Mouse (Mus musculus) stomach, postnatal 0 days (tissue): ENCODE results near the gene Msi2. TPM values are rescaled to one million over a fixed set of nuclear protein-coding genes. Genes with fewer than 3 reads are reported as not detected.
A peak's percentile ranks its signal among the peaks of the same experiment; 100 is the strongest.

ENCODE experiments used
- ATAC-seq: fragments of 200-750 bp; cut with Nextera tagmentation; 2 replicates; pipeline ENCODE4 v1.8.0; 2017; ENCODE audit not compliant: low FRiP score, low TSS enrichment
- DNase-seq: peaks from one replicate; pipeline ENCODE4 v3.0.0-alpha.2; 2016; ENCODE audit warnings: low spot score
- H3K27ac ChIP-seq: fragments of 300-500 bp; sonication (generic); replicated peaks from 2 replicates; pipeline ENCODE4 v1.5.1; 2014; ENCODE audit warnings: mild to moderate bottlenecking, control low read depth
- H3K27me3 ChIP-seq: fragments of 300-500 bp; sonication (generic); 2 replicates; pipeline ENCODE4 v1.6.1; 2014; ENCODE audit warnings: low read length; ENCODE audit not compliant: control insufficient read depth, insufficient read depth
- H3K36me3 ChIP-seq: fragments of 300-500 bp; sonication (generic); 2 replicates; pipeline ENCODE4 v1.6.1; 2014; ENCODE audit warnings: low read length, mixed read lengths; ENCODE audit not compliant: control insufficient read depth, insufficient read depth
- H3K4me1 ChIP-seq: fragments of 300-500 bp; sonication (generic); replicated peaks from 2 replicates; pipeline ENCODE4 v1.6.1; 2014; ENCODE audit warnings: antibody characterized with exemption; ENCODE audit not compliant: control insufficient read depth, insufficient read depth
- H3K4me2 ChIP-seq: fragments of 300-500 bp; sonication (generic); replicated peaks from 2 replicates; pipeline ENCODE4 v1.6.1; 2014; ENCODE audit warnings: low read depth, mild to moderate bottlenecking, control low read depth, moderate library complexity
- H3K4me3 ChIP-seq: fragments of 300-500 bp; sonication (generic); 2 replicates; pipeline ENCODE4 v1.5.1; 2014; ENCODE audit warnings: low read depth, low read length, control low read depth
- H3K9ac ChIP-seq: fragments of 300-500 bp; sonication (generic); 2 replicates; pipeline ENCODE4 v1.6.1; 2014; ENCODE audit warnings: mild to moderate bottlenecking, low read length, control low read depth, mixed read lengths
- H3K9me3 ChIP-seq: fragments of 300-500 bp; sonication (generic); 2 replicates; pipeline ENCODE4 v1.6.1; 2016; ENCODE audit warnings: low read length; ENCODE audit not compliant: control insufficient read depth
- CTCF ChIP-seq: IDR thresholded peaks from 2 replicates; pipeline ENCODE4 v1.5.1; 2016; ENCODE audit warnings: antibody characterized with exemption, low read depth, mild to moderate bottlenecking, moderate library complexity
- EP300 ChIP-seq: optimal IDR thresholded peaks from 2 replicates; pipeline ENCODE3; 2016; ENCODE audit warnings: antibody characterized with exemption
- WGBS: fragments of 180-500 bp; shearing (Covaris S2); extraction: QIAGEN DNeasy Blood & Tissue Kit; methylation state at CpG from one replicate; pipeline ENCODE4 v1.1.7; 2014; 5-methylcytosine and 5-hydroxymethylcytosine counted together
- polyA plus RNA-seq: library from polyadenylated mRNA; unstranded; fragments of >200 nt; fragmentation: Nextera tagmentation; extraction: Ambion mirVana; gene quantifications from 2 replicates; pipeline ENCODE4 v1.2.1, GENCODE M21; 2015

Msi2 gene
- polyA plus RNA-seq, 1 experiment from 2014 or later: 6.7 TPM

GRCm38 (mm10) chr11:88394341-88395075, 323.8 kb downstream of the Msi2 start:
- Histone ChIP-seq H3K9me3 (no peaks in the 10 kb centered on the region), H3K27ac (peak overlapping the region; percentile 63), H3K4me1 (peaks cover 6% of the 10 kb centered on the region), H3K9ac (peak overlapping the region; percentile 31; the same call in 1 of the 2 replicates), H3K36me3 (no peaks in the 10 kb centered on the region), H3K27me3 (no peaks in the 10 kb centered on the region), H3K4me3 (no peak overlapping the region), H3K4me2 (peak overlapping the region; percentile 31; the same call in 1 of the 2 replicates)
- DNase-seq: peak; percentile 85
- TF ChIP-seq CTCF (no peak), EP300 (no peak)
- 50% methylated on average over 19 of the region's 19 CpGs for WGBS
- peak; percentile 83 for ATAC-seq

- 73% methylated on average over 10 of the region's 10 CpGs for WGBS
- no peak overlapping the region for H3K4me2 ChIP-seq
- no peaks in the 10 kb centered on the region for H3K36me3 ChIP-seq
- DNase-seq (peak; percentile 29), ATAC-seq (peak; percentile 21; the same call in 1 of the 2 replicates)
- H3K9ac ChIP-seq: no peak overlapping the region
- peaks cover 6% of the 10 kb centered on the region for H3K4me1 ChIP-seq
- H3K9me3 ChIP-seq: no peaks in the 10 kb centered on the region
- TF ChIP-seq EP300 (no peak), CTCF (no peak)
- no peak overlapping the region for H3K27ac ChIP-seq
- no peak overlapping the region for H3K4me3 ChIP-seq
- H3K27me3 ChIP-seq: no peaks in the 10 kb centered on the region
Observed at GRCm38 (mm10) chr11:88392715-88393114, 325.6 kb downstream of the Msi2 start.

GRCm38 (mm10) chr11:88391181-88391814, 327.0 kb downstream of the Msi2 start:
- DNase-seq: no peak
- no peak overlapping the region for H3K9ac ChIP-seq
- no peak overlapping the region for H3K4me2 ChIP-seq
- no peak for ATAC-seq
- no peak overlapping the region for H3K27ac ChIP-seq
- TF ChIP-seq CTCF (peak; percentile 36), EP300 (no peak)
- WGBS: 83% methylated on average over 8 of the region's 8 CpGs
- no peaks in the 10 kb centered on the region for H3K27me3 ChIP-seq
- H3K9me3 ChIP-seq: no peaks in the 10 kb centered on the region
- no peaks in the 10 kb centered on the region for H3K36me3 ChIP-seq
- no peak overlapping the region for H3K4me3 ChIP-seq
- H3K4me1 ChIP-seq: peaks cover 6% of the 10 kb centered on the region

GRCm38 (mm10) chr11:88389530-88389929, 328.8 kb downstream of the Msi2 start:
- WGBS: 81% methylated on average over 6 of the region's 6 CpGs
- DNase-seq (no peak), ATAC-seq (no peak)
- H3K4me2 ChIP-seq: no peak overlapping the region
- TF ChIP-seq CTCF (no peak), EP300 (no peak)
- no peak overlapping the region for H3K4me3 ChIP-seq
- no peaks in the 10 kb centered on the region for H3K36me3 ChIP-seq
- H3K9me3 ChIP-seq: no peaks in the 10 kb centered on the region
- H3K9ac ChIP-seq: no peak overlapping the region
- no peaks in the 10 kb centered on the region for H3K27me3 ChIP-seq
- H3K4me1 ChIP-seq: no peaks in the 10 kb centered on the region
- H3K27ac ChIP-seq: no peak overlapping the region

GRCm38 (mm10) chr11:88386916-88387315, 331.4 kb downstream of the Msi2 start:
- 64% methylated on average over 4 of the region's 4 CpGs for WGBS
- H3K27me3 ChIP-seq: no peaks in the 10 kb centered on the region
- no peaks in the 10 kb centered on the region for H3K4me1 ChIP-seq
- no peak overlapping the region for H3K4me2 ChIP-seq
- TF ChIP-seq EP300 (no peak), CTCF (no peak)
- ATAC-seq (peak; percentile 46), DNase-seq (peak; percentile 71)
- H3K9ac ChIP-seq: no peak overlapping the region
- H3K4me3 ChIP-seq: no peak overlapping the region
- H3K9me3 ChIP-seq: no peaks in the 10 kb centered on the region
- no peaks in the 10 kb centered on the region for H3K36me3 ChIP-seq
- H3K27ac ChIP-seq: no peak overlapping the region

GRCm38 (mm10) chr11:88382449-88382848, 335.9 kb downstream of the Msi2 start:
- ATAC-seq (no peak), DNase-seq (no peak)
- 75% methylated on average over 9 of the region's 9 CpGs for WGBS
- Histone ChIP-seq H3K4me2 (no peak overlapping the region), H3K27ac (no peak overlapping the region), H3K27me3 (no peaks in the 10 kb centered on the region), H3K4me1 (no peaks in the 10 kb centered on the region), H3K36me3 (no peaks in the 10 kb centered on the region; the same call in 1 of the 2 replicates), H3K9ac (no peak overlapping the region), H3K4me3 (no peak overlapping the region), H3K9me3 (no peaks in the 10 kb centered on the region)
- TF ChIP-seq EP300: no peak
- TF ChIP-seq CTCF: no peak
